Mouse (Mus musculus) urinary bladder, postnatal 4 days (tissue): ENCODE results near the gene Lcp2.
A peak's percentile ranks its signal among the peaks of the same experiment; 100 is the strongest.

Source experiments
- DNase-seq, 2 experiments: peaks; one replicate each; pipeline ENCODE4 v3.0.0; 2021 to 2022; ENCODE audit warnings: low spot score in 2 of 2

Lcp2 gene

DNA sequence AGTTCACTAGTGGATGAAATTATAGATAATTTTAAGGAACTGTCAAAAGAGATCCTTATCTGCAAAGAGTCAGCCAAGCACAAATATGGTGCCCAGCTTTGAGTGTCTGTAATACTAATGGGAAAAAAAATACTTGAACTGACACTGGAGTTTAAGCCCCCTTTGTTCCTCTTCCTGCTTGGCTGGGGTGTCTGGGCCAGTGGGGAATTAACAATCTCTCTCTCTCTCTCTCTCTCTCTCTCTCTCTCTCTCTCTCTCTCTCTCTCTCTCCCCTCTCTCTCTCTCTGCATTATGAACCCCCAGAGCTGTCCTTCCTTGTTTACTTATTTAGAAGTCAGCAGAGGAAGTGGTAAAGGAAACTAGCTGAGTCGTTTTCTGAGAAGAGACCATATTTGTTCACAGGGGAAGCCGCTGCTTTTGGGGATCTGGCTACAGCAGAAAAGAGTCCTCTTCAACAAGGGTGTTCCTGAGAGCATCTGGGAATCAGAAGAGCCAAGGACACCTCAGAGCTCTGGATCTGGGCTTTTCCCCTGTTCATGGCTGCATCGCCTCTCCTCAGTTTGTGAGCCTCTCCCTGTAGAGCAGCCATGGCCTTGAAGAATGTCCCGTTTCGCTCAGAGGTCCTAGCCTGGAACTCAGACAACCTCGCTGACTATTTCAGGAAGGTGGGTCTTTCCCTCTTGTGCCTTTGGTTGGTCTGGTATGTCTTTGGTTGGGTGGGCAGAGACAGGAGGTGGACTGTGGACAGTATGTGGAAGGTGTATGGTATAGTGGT, at the start of gene Lcp2:
Lcp2 (plus strand) TSS at position 154 of the 775 bp plus-strand sequence.
- DNase-seq = no peak

- no peak for DNase-seq
Observed at GRCm38 (mm10) chr11:33998244-33998643, 48.5 kb upstream of the Lcp2 start.

DNA sequence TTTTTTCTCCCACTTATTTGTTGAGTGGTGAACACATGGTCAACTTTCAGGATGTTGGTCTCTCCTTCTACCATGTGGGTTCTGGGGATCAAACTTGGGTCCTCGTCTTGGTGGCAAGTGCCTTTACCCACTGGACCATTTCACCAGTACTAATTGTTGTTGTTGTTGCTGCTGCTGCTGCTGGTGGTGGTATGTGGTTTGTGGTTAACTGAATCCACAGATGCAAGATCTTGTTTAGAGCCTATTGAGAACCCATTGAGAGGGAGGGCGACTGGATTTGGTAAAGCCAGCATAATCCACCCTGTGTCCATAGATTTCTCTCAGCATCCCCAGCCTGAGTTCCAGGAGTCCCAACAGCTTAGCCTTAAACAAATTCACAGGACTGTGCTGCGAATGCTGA, 46.3 kb upstream of the Lcp2 start:
- DNase-seq = no peak

DNA sequence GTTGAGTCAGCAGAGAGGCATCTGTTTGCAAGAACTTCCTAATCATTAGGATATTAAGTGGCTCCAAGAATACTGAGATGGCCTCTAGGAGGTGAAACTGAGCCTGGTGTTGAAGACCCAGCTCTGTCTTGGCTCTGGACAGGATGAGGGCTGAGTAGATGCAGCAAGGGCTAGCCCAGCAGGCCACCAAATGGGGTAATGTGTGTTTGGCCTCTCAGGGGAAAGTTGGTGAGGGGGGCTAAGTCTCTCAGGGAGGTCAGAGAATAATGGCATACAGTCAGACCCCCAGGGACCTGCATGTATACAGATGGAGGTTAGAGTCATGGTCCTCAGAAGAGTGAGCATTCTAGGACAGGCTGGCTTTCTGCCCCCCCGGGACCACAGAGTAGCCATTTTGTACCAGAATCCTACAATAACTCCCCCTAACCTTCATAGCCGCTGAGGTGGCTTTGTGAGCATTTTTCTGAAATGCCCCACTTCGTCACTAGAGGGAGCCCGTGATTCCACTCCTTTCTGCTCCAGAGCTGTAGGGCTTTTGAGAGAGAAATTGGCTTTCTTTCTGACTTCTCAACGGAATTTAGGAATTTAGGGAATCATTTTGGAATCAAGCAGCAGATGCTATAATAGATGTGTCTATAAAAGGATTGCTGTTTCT, 44.7 kb upstream of the Lcp2 start:
- DNase-seq = no peak

DNA sequence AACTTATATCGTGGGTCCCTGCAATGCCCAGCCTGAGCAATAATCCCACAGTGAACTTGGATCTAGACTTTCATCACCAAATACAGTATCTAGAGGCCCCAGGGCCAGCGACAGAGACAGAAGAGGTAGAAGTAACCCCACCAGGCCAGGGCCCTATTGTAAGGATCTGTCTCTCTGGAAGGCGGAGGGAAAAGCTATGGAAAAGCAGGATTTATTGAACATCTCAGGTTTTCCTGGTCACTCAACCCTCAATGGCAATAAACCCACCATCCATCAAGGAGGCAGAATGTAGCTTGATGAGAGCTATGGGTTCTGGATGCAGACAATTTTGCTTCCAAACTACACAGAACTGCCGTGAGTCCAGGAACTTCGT, 44.1 kb upstream of the Lcp2 start:
- peak in 1 of 2 experiments; percentile 54 for DNase-seq

GRCm38 (mm10) chr11:34007616-34008015, 39.1 kb upstream of the Lcp2 start:
- no peak for DNase-seq

GRCm38 (mm10) chr11:34008214-34008613, 38.5 kb upstream of the Lcp2 start:
- no peak for DNase-seq

DNA sequence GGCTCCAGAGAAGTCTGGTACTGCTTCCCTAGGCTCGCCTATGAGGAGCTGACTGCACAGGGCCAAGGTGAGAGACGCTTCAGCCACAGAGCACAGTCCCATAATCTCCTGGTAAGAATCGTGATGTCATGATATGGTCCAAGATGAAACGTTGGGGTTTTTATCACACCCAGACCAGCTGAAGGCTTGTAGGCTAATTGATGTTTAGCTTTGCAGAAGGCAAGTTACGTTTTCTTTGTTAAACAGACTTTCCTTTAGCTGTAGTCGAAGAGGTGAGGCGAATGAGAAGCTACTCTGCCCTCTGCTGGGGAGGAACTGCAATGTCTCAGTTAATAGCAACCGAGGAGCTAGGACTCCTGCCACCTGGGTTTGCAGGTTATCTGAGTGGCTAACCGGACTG, 38.0 kb upstream of the Lcp2 start:
- DNase-seq = no peak

DNA sequence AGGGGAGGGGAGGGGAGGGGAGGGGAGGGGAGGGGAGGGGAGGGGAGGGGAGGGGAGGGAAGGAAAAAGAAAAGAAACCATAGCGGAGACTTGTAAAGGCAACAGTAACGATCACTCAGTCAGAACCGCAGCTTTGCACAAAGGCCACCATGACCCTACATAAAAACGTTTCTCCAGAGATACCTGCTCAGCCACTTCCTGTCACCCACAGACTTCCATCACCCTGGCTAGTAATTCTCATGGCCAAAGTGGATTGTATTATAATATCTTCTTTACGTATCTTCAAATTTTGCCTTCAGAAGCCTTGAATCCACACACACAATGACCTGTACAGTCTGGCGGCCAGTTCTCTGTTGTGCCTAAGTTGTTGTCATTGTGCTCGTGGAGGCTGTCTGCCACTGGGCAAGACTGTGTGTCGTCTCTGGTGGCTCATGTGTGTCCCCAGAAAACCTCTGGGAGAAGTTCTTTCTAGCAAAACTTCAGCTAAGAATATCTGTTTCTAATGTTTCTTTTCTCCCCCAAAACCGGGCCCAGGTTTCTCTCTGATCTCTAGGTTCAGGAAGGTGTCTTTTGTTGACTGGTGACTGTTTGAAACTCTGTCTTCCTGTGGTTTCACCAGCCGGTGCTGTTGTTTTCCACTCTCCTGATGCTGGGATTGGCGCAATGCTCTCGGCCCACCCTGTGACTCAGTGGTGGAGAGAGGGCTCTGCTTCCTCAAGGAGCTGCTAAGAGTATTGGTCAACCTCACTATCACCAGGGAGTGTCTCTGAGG, 37.2 kb upstream of the Lcp2 start:
- no peak for DNase-seq

GRCm38 (mm10) chr11:34010133-34010858, 36.4 kb upstream of the Lcp2 start:
- no peak for DNase-seq

DNA sequence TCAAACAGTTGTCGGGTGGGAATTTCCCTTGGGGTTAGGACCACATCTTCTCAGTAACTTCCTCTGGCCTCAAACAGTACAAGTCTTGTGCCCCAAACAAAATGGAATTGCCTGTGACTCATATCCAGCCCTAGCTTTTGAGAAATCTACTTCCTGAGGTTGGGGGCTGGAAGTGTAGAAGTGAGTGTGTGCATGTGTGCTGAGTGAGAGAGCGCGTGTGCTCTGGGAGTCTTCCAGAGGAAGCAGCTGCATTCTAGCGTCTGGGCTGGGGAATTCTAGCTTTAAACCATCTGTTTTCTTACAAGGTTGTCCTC, 35.9 kb upstream of the Lcp2 start:
- no peak for DNase-seq

DNA sequence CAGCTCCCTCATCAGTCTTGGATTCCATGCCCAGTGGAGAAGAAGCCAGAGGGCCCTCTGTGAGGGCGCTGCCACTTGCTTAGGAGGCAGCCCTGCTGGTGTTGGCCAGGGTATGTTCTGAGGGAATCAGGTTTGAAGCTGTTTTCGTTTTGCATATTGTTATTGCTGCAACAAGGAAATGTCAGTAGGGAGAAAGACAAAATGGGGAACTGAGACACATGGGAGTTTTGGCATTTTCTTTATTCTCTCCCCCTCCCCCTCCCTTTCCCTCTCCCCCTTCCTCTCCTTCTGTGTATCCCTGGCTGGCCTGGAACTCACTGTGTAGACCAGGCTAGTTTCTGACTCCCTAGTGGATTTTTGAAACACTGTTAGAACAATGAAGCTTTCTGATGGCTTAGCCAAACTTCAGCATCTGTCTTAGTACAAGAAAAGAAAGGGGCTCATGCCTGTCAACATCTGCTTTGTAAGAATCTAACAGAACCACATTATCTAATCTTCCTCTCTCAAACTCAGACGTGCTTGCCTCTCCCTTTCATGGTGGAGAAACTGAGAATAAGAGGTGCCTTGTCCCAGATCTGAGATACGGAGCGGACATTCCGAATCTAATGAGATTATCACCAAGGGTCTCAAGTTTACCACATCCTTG, 34.6 kb upstream of the Lcp2 start:
- DNase-seq = no peak

DNA sequence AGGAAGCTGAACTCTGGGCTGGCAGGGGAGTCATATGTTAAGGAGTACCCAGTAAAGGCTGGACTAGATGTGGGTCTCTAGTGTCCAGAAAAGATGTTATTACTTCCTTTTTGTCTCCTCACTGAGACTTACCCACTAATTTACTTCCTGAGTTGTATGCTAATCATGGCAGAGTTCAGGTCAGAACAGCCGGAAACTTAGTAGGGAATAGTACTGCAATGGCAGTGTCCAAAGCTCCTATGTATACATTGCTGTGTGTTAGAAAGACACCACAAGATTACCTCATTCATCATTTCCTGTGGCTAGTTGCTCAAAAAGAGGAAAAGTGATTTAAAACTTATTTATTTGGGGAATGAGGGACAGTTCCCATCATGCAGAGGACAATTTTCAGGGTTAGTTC, 21.6 kb upstream of the Lcp2 start:
- no peak for DNase-seq

- no peak for DNase-seq
Observed at GRCm38 (mm10) chr11:34029658-34030057, 17.1 kb upstream of the Lcp2 start.

DNA sequence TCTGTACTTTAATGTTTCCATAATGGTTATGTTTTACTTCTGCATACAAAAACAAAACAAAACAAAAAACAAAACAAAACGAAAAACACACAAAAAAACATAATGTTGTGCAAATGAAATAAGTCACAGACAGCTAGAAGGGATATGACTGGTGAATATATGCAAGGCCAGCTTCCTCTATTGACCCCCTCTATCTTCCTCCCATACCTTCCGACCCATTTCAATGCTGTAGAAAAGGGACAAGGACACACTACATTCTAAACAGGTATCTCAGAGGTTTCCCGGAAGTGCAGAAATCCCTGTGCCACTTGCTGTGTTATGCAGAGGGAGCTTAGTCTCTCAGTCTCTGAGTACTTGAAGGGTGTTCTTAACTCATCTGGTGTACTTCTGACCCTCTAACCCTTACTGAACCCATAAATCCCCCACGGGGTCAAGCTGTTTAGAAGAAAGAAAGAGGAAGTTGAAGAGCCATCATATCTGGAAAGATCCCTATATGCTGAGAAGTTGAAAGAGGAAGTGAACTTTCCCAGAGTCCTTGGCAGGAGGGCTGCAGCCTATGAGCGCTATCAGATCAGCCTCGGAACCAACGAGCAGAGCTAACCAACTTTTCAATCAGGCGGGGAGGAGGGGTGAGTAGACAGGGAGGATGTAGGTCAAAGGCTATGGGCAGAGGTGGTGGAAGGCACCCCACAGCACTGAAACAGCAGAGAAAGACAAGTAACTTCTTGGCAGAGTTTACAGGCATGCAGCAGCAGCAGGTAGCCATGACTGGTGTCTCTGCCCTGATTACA, 15.5 kb upstream of the Lcp2 start:
- no peak for DNase-seq

GRCm38 (mm10) chr11:34034008-34034505, 12.7 kb upstream of the Lcp2 start:
- DNase-seq = no peak

DNA sequence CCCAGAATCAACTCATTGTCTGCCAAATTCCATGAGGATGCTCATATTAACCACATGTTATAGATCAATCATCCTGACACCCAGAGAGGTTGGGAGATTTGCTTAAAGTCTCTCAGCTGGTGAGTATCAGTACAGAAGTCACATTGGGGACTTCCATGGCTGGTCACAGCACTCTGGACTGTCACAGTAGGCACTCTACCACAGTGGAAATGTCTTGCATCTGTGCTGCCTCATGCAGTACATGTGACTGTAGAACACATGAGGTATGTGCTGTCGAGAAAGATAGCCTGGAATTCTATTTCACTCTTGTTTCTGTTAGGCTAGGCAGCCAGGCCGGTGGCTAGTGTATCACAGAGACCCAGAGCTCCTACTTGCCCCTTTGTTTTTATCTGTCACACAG, 11.9 kb upstream of the Lcp2 start:
- no peak for DNase-seq

DNA sequence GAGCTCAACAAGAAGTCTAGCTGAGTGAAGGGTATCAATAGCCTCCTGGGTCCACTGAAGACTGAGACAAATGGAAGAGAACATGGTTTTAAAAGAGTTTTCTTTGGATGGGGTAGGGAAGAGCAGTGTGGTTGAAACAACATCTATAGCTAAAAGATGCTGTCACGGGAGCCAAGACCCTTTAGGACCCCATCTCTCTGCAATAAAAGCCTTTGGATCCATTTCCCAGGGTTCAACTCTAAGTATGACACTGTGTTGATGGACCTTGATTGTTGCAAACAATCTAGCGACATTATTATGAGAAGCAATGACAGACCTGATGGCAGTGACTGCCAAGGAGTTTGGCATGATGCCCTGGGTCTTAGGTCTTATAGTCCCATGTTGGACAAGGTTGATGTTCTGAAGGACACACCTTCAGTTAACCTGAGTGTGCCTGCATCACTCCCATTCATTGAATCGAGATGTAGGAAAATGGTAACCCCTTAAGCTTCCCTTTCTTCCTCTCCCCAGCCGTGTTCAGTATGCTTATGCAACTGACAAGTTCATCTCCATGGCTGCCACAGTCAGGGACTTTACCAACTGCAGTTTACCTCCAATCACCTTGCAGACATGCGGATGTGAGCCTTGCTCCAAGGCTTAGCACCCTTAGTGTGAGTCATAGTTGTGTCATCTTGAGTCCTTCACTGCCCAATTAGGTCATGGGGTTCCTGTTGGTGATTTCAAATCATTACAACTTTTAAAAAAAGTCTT, 10.6 kb upstream of the Lcp2 start:
- DNase-seq = no peak

DNA sequence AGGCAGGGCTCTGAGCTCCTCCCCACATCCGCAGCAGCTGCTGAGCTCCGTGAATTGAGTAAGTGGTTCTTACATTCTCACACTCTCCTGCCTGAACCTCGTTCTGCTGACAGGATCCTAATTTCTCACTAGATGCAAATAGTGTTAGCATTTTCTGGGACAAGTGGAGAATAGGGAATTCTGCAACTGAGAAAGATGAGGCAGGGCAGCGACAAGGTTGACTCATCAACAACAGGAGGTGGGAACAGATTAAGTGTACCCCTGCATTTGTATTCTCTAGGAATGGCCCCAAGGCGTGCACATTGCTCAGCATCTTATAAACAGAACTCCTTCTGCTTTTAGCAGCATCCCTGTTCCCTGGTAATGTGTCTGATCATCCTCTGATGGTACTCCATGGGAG, 6.7 kb upstream of the Lcp2 start:
- no peak for DNase-seq

GRCm38 (mm10) chr11:34042808-34043207, 3.9 kb upstream of the Lcp2 start:
- no peak for DNase-seq
